ENCODE assay signal across 23 mouse cellular contexts in genomic region chr3:52251184-52251583, GRCm38 (mm10).
"Had no signal": no experiment of that assay in that cellular context is flagged by ENCODE, and none has a peak within 500 bp of the region (broad histone marks: within the 10 kb centered on the region; RNA-seq: fewer than 3 reads in every experiment).

No protein-coding gene starts in this region.

- DNase-seq: gastrocnemius, adult 2 months; gastrocnemius, postnatal 10 days; gastrocnemius, postnatal 25 days; heart, adult 18-20 months; heart, postnatal 10 days; heart, postnatal 4 days; kidney, adult 18-20 months; kidney, adult 8-10 months; kidney, postnatal 10 days; kidney, postnatal 25 days; layer of hippocampus, adult 9-11 months; layer of hippocampus, postnatal 36 days; left cerebral cortex, postnatal 4 days had no signal

- H3K9me3 ChIP-seq: heart, embryonic 10.5 days; heart, embryonic 12.5 days; hindbrain, embryonic 10.5 days; hindbrain, embryonic 12.5 days; intestine, embryonic 15.5 days; limb, embryonic 13.5 days; limb, embryonic 15.5 days; liver, embryonic 12.5 days had no signal

- H3K27ac ChIP-seq: gastrocnemius, adult 2 months; heart, embryonic 10.5 days; hindbrain, embryonic 10.5 days; hindbrain, embryonic 12.5 days; hindbrain, embryonic 14.5 days; intestine, embryonic 15.5 days; limb, embryonic 13.5 days; limb, embryonic 15.5 days; liver, embryonic 12.5 days; liver, embryonic 14.5 days had no signal

- H3K9ac ChIP-seq: heart, embryonic 12.5 days; hindbrain, embryonic 12.5 days; hindbrain, embryonic 14.5 days; intestine, embryonic 15.5 days; limb, embryonic 13.5 days; limb, embryonic 15.5 days; liver, embryonic 12.5 days; liver, embryonic 14.5 days had no signal

- H3K4me3 ChIP-seq: gastrocnemius, adult 2 months; heart, embryonic 10.5 days; heart, embryonic 12.5 days; hindbrain, embryonic 10.5 days; hindbrain, embryonic 12.5 days; intestine, embryonic 15.5 days; limb, embryonic 13.5 days; limb, embryonic 15.5 days; liver, embryonic 12.5 days had no signal

- H3K4me1 ChIP-seq: heart, embryonic 10.5 days; heart, embryonic 12.5 days; hindbrain, embryonic 10.5 days; hindbrain, embryonic 12.5 days; intestine, embryonic 15.5 days; limb, embryonic 13.5 days; limb, embryonic 15.5 days; liver, embryonic 12.5 days had no signal

- H3K36me3 ChIP-seq: heart, embryonic 10.5 days; heart, embryonic 12.5 days; hindbrain, embryonic 10.5 days; hindbrain, embryonic 12.5 days; intestine, embryonic 15.5 days; limb, embryonic 13.5 days; limb, embryonic 15.5 days; liver, embryonic 12.5 days had no signal

- H3K27me3 ChIP-seq: heart, embryonic 12.5 days; intestine, embryonic 15.5 days; liver, embryonic 12.5 days had no signal
